Mouse (Mus musculus): ENCODE data around the gene Tdrd3.

DNA sequence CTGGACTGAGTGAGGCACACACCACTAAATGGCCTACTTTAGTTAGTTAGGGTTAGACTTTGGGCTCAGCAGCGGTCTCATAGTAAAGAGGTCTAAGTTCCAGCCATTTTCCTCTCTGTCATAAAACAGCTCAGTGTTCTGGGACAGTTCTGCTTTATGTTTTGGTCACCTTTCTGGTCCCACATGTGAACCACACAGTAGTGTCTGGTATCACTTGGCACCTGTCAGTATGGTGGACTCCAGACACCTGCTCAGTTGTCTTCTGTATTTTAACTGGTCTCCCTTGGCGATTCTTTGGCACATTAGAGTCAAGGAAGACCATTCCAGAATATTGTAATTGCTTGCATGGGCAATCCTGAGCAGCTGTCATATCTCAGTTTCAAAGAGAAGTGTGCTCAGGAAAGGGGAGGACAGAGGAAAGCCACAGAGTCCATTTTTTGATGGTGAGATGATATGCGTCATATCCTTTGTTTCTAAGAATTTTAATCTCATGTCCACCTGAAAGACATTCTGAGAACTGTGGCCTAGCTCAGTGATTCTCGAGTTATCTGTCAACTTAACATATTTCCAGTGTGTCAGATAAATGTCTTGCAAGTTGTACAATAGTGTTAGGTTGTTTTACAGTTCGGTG, 11.3 kb downstream of the Tdrd3 start:
- TF ChIP-seq CTCF (IDR thresholded peaks at IDR 0.05; ENCODE audit: low read depth) (no peak), EP300 (IDR thresholded peaks at IDR 0.05; ENCODE audit: low read depth) (no peak)

All from liver, postnatal 0 days (tissue).